Mouse (Mus musculus): ENCODE measurements around the gene Hbp1. TPM values are rescaled to one million over a fixed set of nuclear protein-coding genes. Genes with fewer than 3 reads are reported as not detected.

Hbp1 gene
- 127 and 132 TPM in 2 replicates for polyA plus RNA-seq (2015; fragmentation: Nextera tagmentation; extraction: Ambion mirVana)

DNA sequence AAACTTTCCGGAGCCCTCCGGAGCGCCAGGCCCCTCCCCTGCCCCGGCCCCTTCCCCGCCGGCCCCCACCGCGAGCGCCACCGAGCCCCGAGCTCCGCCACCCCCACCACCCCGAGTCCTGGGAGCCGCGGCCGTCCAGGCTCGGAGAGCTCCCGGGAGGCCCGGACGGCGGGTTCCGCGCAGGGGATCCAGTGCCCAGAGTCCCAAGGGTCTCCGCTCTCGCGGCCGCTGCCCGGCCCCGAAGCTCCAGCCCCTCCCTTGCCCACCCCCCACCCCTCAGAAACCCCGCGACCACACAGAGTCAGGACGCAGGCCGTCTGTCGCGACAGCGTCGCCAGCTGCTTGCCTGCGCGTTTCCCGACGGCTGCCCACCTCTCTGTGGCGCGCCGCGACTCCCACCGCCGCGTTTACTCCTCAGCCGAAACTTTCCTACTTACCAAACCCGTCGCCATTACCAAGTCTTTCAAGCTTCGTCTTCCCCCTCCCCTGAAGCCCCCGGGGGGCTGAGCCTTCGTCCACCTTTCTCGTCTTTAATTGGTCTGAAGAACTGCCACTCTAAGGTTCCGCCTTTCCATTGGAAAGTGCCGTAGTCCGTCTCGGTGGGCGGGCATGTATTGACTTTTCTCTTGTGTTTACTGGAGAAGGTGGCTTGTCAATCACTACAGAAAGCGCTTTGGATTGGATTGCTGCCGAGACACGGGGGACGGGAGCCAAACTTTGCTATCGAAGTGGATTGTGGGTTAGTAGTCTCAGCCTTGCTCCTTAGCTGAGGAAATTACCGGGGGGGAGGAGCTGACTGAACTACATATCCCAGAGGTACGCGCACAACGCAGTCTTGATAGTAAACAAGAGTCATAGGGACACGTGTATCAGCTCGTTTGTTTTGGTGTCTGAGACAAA, at the start of gene Hbp1:
Hbp1 (minus strand) TSS at position 777 of the 900 bp plus-strand sequence.
- Histone ChIP-seq H3K4me1 (ENCODE audit: insufficient read depth, low read length) (peaks cover 5% of the 10 kb centered on the region; the same call in 1 of the 2 replicates), H3K36me3 (ENCODE audit: insufficient read depth, low read length) (no peaks in the 10 kb centered on the region), H3K9ac (replicated peaks; ENCODE audit: low read length) (peak within 1 kb of the TSS; percentile 92), H3K4me2 (replicated peaks; ENCODE audit: low read depth, low read length) (peak within 1 kb of the TSS; percentile 64), H3K27ac (ENCODE audit: low read length) (peak within 1 kb of the TSS; percentile 98), H3K4me3 (ENCODE audit: low read length) (peak within 1 kb of the TSS; percentile 90), H3K9me3 (ENCODE audit: low read length) (no peaks in the 10 kb centered on the region), H3K27me3 (ENCODE audit: insufficient read depth, low read length) (no peaks in the 10 kb centered on the region)
- ATAC-seq (ENCODE audit: low FRiP score, low TSS enrichment) = peak; percentile 97
- WGBS = under 1% methylated on average over 53 of the region's 71 CpGs

- Histone ChIP-seq H3K27ac (ENCODE audit: low read length) (no peak overlapping the region), H3K4me3 (ENCODE audit: low read length) (no peak overlapping the region), H3K9ac (replicated peaks; ENCODE audit: low read length) (no peak overlapping the region), H3K9me3 (ENCODE audit: low read length) (no peaks in the 10 kb centered on the region), H3K27me3 (ENCODE audit: insufficient read depth, low read length) (no peaks in the 10 kb centered on the region), H3K4me2 (replicated peaks; ENCODE audit: low read depth, low read length) (no peak overlapping the region), H3K36me3 (ENCODE audit: insufficient read depth, low read length) (no peaks in the 10 kb centered on the region), H3K4me1 (ENCODE audit: insufficient read depth, low read length) (0 out of 2 replicates have a peak, but pooled peaks cover 5% of the 10 kb centered on the region)
- no peak for ATAC-seq (ENCODE audit: low FRiP score, low TSS enrichment)
- WGBS = 77% methylated on average over 5 of the region's 5 CpGs
Measured at GRCm38 (mm10) chr12:31998706-31999105, 48.4 kb upstream of the Hbp1 start.

GRCm38 (mm10) chr12:31997328-31997878, 47.1 kb upstream of the Hbp1 start:
- no peak for ATAC-seq (ENCODE audit: low FRiP score, low TSS enrichment)

DNA sequence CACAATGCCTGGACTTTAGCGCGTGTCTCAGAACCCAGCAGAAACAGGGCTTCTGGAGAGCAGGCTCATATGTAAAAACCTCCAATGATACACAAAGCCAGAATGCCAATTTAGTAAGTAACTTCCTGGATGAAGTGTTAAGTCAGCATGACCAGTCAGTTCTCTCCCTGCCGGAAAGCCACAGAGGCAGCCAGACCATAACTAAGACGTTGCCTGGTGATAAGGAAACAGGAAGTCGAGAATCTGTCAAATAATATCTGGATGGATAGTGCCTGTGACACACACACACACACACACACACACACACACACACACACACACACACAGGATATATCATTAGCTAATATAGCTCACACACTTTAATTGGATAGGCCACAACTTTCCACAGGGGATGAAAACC, 46.5 kb upstream of the Hbp1 start:
- peak; percentile 69; the same call in 1 of the 2 replicates for ATAC-seq (ENCODE audit: low FRiP score, low TSS enrichment)
- no peaks in the 10 kb centered on the region for H3K36me3 ChIP-seq (ENCODE audit: insufficient read depth, low read length)
- 60% methylated on average over 5 of the region's 5 CpGs for WGBS

More at GRCm38 (mm10) chr12:31997328-31997878, 47.1 kb upstream of the Hbp1 start:
- H3K4me1 ChIP-seq (ENCODE audit: insufficient read depth, low read length) = 0 out of 2 replicates have a peak, but pooled peaks cover 5% of the 10 kb centered on the region
- H3K4me3 ChIP-seq (ENCODE audit: low read length) = no peak overlapping the region
- no peak overlapping the region for H3K4me2 ChIP-seq (replicated peaks; ENCODE audit: low read depth, low read length)
- H3K9ac ChIP-seq (replicated peaks; ENCODE audit: low read length) = no peak overlapping the region
- WGBS = 40% methylated on average over 3 of the region's 3 CpGs
- no peak overlapping the region for H3K27ac ChIP-seq (ENCODE audit: low read length)
- no peaks in the 10 kb centered on the region for H3K27me3 ChIP-seq (ENCODE audit: insufficient read depth, low read length)
- no peaks in the 10 kb centered on the region for H3K9me3 ChIP-seq (ENCODE audit: low read length)
- no peaks in the 10 kb centered on the region for H3K36me3 ChIP-seq (ENCODE audit: insufficient read depth, low read length)

DNA sequence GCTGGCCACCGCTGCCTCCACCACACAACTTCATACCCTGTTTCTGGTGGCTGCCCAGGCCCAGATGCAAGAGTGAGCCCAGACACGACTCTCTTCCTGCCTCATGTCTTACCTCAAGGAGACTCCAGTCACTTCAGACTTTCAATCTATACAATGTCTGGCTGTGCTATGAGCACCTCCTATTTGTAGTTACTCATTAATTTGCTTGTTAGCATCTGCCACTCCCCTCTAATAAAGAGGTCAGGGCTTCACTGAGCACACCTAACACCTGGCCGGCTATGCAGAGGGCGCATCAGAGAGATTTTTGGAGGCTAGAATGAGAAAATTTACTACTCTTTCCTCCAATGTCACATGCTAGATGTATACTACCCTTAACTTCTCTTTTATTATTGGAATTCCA, 40.2 kb upstream of the Hbp1 start:
- Histone ChIP-seq H3K27ac (ENCODE audit: low read length) (no peak overlapping the region), H3K9me3 (ENCODE audit: low read length) (no peaks in the 10 kb centered on the region), H3K4me2 (replicated peaks; ENCODE audit: low read depth, low read length) (no peak overlapping the region), H3K9ac (replicated peaks; ENCODE audit: low read length) (no peak overlapping the region), H3K27me3 (ENCODE audit: insufficient read depth, low read length) (no peaks in the 10 kb centered on the region), H3K4me3 (ENCODE audit: low read length) (no peak overlapping the region), H3K4me1 (ENCODE audit: insufficient read depth, low read length) (no peaks in the 10 kb centered on the region), H3K36me3 (ENCODE audit: insufficient read depth, low read length) (no peaks in the 10 kb centered on the region)
- 75% methylated on average over 4 of the region's 4 CpGs for WGBS
- no peak for ATAC-seq (ENCODE audit: low FRiP score, low TSS enrichment)

More for the DNA sequence above, 46.5 kb upstream of the Hbp1 start:
- Histone ChIP-seq H3K4me2 (replicated peaks; ENCODE audit: low read depth, low read length) (no peak overlapping the region), H3K27ac (ENCODE audit: low read length) (no peak overlapping the region), H3K9ac (replicated peaks; ENCODE audit: low read length) (no peak overlapping the region), H3K9me3 (ENCODE audit: low read length) (no peaks in the 10 kb centered on the region), H3K4me3 (ENCODE audit: low read length) (no peak overlapping the region), H3K27me3 (ENCODE audit: insufficient read depth, low read length) (no peaks in the 10 kb centered on the region), H3K4me1 (ENCODE audit: insufficient read depth, low read length) (0 out of 2 replicates have a peak, but pooled peaks cover 5% of the 10 kb centered on the region)

DNA sequence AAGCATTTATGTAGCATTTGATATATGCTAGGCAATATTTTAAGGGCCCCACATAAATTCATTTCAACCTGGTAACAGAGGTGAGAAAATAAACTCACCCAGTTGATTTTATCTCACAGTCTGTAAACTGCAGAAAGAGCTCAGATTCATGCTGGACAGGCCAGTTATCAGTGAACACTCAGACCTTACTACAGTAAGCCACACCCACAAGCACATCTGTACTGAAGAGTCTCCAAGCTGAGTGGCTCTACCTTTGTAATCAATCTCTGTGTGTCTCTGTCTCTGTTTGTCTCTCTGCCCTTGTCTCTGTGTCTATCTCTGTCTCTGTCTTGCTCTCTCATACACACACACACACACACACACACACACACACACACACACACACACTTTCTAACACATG, 39.4 kb upstream of the Hbp1 start:
- H3K36me3 ChIP-seq (ENCODE audit: insufficient read depth, low read length) = no peaks in the 10 kb centered on the region
- H3K9me3 ChIP-seq (ENCODE audit: low read length) = no peaks in the 10 kb centered on the region
- ATAC-seq (ENCODE audit: low FRiP score, low TSS enrichment) = no peak
- H3K27ac ChIP-seq (ENCODE audit: low read length) = no peak overlapping the region
- no peaks in the 10 kb centered on the region for H3K27me3 ChIP-seq (ENCODE audit: insufficient read depth, low read length)
- no peaks in the 10 kb centered on the region for H3K4me1 ChIP-seq (ENCODE audit: insufficient read depth, low read length)
- no peak overlapping the region for H3K9ac ChIP-seq (replicated peaks; ENCODE audit: low read length)
- no peak overlapping the region for H3K4me3 ChIP-seq (ENCODE audit: low read length)
- no peak overlapping the region for H3K4me2 ChIP-seq (replicated peaks; ENCODE audit: low read depth, low read length)

DNA sequence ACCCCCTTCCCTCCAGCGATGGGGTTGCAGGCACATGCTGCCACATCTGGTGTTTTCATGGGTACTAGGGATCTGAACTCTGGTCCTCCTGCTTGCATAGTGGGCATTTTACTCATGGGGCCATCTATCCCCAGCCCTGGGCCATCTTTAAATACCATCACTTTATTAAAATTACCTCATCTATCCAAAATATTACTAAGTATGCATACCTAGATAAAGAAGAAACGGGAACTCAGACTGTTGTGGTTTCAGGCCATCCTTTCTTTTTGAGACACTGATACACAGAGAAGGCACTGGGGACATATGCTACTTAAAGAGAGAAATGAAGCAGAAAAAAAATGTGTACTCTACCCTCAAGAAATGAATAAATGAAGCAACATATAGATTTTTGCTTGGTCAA, 36.1 kb upstream of the Hbp1 start:
- 93% methylated on average over 2 of the region's 2 CpGs for WGBS
- H3K9me3 ChIP-seq (ENCODE audit: low read length) = no peaks in the 10 kb centered on the region
- no peak overlapping the region for H3K4me2 ChIP-seq (replicated peaks; ENCODE audit: low read depth, low read length)
- H3K4me1 ChIP-seq (ENCODE audit: insufficient read depth, low read length) = no peaks in the 10 kb centered on the region
- no peak overlapping the region for H3K4me3 ChIP-seq (ENCODE audit: low read length)
- H3K36me3 ChIP-seq (ENCODE audit: insufficient read depth, low read length) = no peaks in the 10 kb centered on the region
- no peak overlapping the region for H3K27ac ChIP-seq (ENCODE audit: low read length)
- no peaks in the 10 kb centered on the region for H3K27me3 ChIP-seq (ENCODE audit: insufficient read depth, low read length)
- H3K9ac ChIP-seq (replicated peaks; ENCODE audit: low read length) = no peak overlapping the region
- no peak for ATAC-seq (ENCODE audit: low FRiP score, low TSS enrichment)

GRCm38 (mm10) chr12:31985738-31986137, 35.4 kb upstream of the Hbp1 start:
- Histone ChIP-seq H3K4me1 (ENCODE audit: insufficient read depth, low read length) (no peaks in the 10 kb centered on the region), H3K36me3 (ENCODE audit: insufficient read depth, low read length) (no peaks in the 10 kb centered on the region), H3K9ac (replicated peaks; ENCODE audit: low read length) (no peak overlapping the region), H3K27me3 (ENCODE audit: insufficient read depth, low read length) (no peaks in the 10 kb centered on the region), H3K4me2 (replicated peaks; ENCODE audit: low read depth, low read length) (no peak overlapping the region), H3K4me3 (ENCODE audit: low read length) (no peak overlapping the region), H3K27ac (ENCODE audit: low read length) (no peak overlapping the region), H3K9me3 (ENCODE audit: low read length) (no peaks in the 10 kb centered on the region)
- 93% methylated on average over 6 of the region's 6 CpGs for WGBS
- no peak for ATAC-seq (ENCODE audit: low FRiP score, low TSS enrichment)

GRCm38 (mm10) chr12:31984664-31985063, 34.3 kb upstream of the Hbp1 start:
- Histone ChIP-seq H3K4me3 (ENCODE audit: low read length) (no peak overlapping the region), H3K4me2 (replicated peaks; ENCODE audit: low read depth, low read length) (0 out of 2 replicates have a peak overlapping the region, but pooled peaks have one; percentile 13), H3K27me3 (ENCODE audit: insufficient read depth, low read length) (no peaks in the 10 kb centered on the region), H3K9me3 (ENCODE audit: low read length) (no peaks in the 10 kb centered on the region), H3K9ac (replicated peaks; ENCODE audit: low read length) (no peak overlapping the region), H3K4me1 (ENCODE audit: insufficient read depth, low read length) (no peaks in the 10 kb centered on the region), H3K36me3 (ENCODE audit: insufficient read depth, low read length) (no peaks in the 10 kb centered on the region), H3K27ac (ENCODE audit: low read length) (no peak overlapping the region)
- ATAC-seq (ENCODE audit: low FRiP score, low TSS enrichment) = peak; percentile 69
- WGBS = 32% methylated on average over 12 of the region's 12 CpGs

DNA sequence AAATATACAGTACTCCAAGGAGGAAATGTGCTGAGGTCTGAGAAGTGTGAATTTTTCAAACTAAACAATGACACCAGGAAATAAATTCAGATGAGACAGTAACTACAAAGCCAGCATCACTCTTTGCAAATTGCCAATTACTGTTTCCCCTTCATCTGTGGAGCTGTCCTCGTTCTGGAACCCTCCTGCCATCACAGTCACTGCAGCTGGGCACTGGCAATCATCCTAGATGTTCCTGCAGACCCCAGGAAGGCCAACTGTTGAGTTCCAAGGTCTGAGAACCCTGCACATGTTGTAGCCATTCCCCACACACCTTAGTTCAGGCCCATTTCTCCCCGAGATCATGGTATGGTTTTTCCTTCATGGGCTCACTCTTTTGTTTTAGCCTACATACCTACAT, 33.9 kb upstream of the Hbp1 start:
- no peak for ATAC-seq (ENCODE audit: low FRiP score, low TSS enrichment)
- WGBS = 57% methylated on average over 2 of the region's 2 CpGs
- no peak overlapping the region for H3K9ac ChIP-seq (replicated peaks; ENCODE audit: low read length)
- no peaks in the 10 kb centered on the region for H3K27me3 ChIP-seq (ENCODE audit: insufficient read depth, low read length)
- no peaks in the 10 kb centered on the region for H3K36me3 ChIP-seq (ENCODE audit: insufficient read depth, low read length)
- H3K9me3 ChIP-seq (ENCODE audit: low read length) = no peaks in the 10 kb centered on the region
- no peak overlapping the region for H3K4me3 ChIP-seq (ENCODE audit: low read length)
- no peaks in the 10 kb centered on the region for H3K4me1 ChIP-seq (ENCODE audit: insufficient read depth, low read length)
- 0 out of 2 replicates have a peak overlapping the region, but pooled peaks have one; percentile 13 for H3K4me2 ChIP-seq (replicated peaks; ENCODE audit: low read depth, low read length)
- H3K27ac ChIP-seq (ENCODE audit: low read length) = no peak overlapping the region

All from kidney, embryonic 16.5 days (tissue).